Mouse (Mus musculus): ENCODE measurements around the gene Socs1. TPM values are rescaled to one million over a fixed set of nuclear protein-coding genes. Genes with fewer than 3 reads are reported as not detected.

The Socs1 gene
- polyA plus RNA-seq, 1 experiment from 2014 or later = 5.7 TPM

GRCm38 (mm10) chr16:10749824-10750223 lies 35.5 kb downstream of the Socs1 start:
- no peaks in the 10 kb centered on the region for H3K9me3 ChIP-seq (replicated peaks)
- H3K4me1 ChIP-seq = 0 out of 2 replicates have a peak, but pooled peaks cover 8% of the 10 kb centered on the region
- H3K9ac ChIP-seq (replicated peaks) = no peak overlapping the region
- WGBS = 52% methylated on average over 7 of the region's 7 CpGs
- no peak overlapping the region for H3K4me2 ChIP-seq
- no peaks in the 10 kb centered on the region for H3K36me3 ChIP-seq
- H3K27me3 ChIP-seq (replicated peaks) = no peaks in the 10 kb centered on the region
- no peak overlapping the region for H3K4me3 ChIP-seq (replicated peaks)
- no peak overlapping the region for H3K27ac ChIP-seq (replicated peaks)
- ATAC-seq (ENCODE audit: low FRiP score) = 0 out of 2 replicates have a peak, but pooled peaks have one; percentile 24

DNA sequence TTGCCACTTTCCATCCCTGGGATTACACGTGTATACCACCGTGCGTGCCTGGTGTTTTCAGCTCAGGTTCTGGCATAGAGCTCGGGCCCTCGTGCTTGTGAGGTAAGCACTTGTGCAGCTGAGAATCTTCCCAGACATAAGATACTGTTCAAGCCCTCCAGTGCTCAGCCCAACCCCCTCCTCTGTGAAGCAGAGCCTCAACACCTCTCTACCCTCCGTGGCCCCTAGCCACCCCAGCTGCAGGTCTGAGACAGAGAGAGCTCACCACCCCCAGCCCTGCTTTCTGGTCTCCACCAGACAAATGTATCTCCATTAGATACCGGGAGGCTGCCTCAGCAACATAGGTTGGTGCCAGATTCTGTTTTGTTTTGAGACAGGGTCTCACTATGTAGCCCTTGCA lies 36.1 kb downstream of the Socs1 start:
- Histone ChIP-seq H3K27me3 (replicated peaks) (no peaks in the 10 kb centered on the region), H3K4me1 (0 out of 2 replicates have a peak, but pooled peaks cover 8% of the 10 kb centered on the region), H3K4me2 (no peak overlapping the region), H3K9me3 (replicated peaks) (no peaks in the 10 kb centered on the region), H3K36me3 (no peaks in the 10 kb centered on the region), H3K27ac (replicated peaks) (no peak overlapping the region), H3K9ac (replicated peaks) (no peak overlapping the region), H3K4me3 (replicated peaks) (no peak overlapping the region)
- 79% methylated on average over 7 of the region's 7 CpGs for WGBS
- no peak for ATAC-seq (ENCODE audit: low FRiP score)

GRCm38 (mm10) chr16:10741082-10741481 lies 44.3 kb downstream of the Socs1 start:
- Histone ChIP-seq H3K4me3 (replicated peaks) (no peak overlapping the region), H3K36me3 (no peaks in the 10 kb centered on the region), H3K27ac (replicated peaks) (no peak overlapping the region), H3K9ac (replicated peaks) (no peak overlapping the region), H3K4me1 (no peaks in the 10 kb centered on the region), H3K27me3 (replicated peaks) (no peaks in the 10 kb centered on the region), H3K4me2 (no peak overlapping the region), H3K9me3 (replicated peaks) (no peaks in the 10 kb centered on the region)
- WGBS = 100% methylated on average over 2 of the region's 2 CpGs
- no peak for ATAC-seq (ENCODE audit: low FRiP score)

DNA sequence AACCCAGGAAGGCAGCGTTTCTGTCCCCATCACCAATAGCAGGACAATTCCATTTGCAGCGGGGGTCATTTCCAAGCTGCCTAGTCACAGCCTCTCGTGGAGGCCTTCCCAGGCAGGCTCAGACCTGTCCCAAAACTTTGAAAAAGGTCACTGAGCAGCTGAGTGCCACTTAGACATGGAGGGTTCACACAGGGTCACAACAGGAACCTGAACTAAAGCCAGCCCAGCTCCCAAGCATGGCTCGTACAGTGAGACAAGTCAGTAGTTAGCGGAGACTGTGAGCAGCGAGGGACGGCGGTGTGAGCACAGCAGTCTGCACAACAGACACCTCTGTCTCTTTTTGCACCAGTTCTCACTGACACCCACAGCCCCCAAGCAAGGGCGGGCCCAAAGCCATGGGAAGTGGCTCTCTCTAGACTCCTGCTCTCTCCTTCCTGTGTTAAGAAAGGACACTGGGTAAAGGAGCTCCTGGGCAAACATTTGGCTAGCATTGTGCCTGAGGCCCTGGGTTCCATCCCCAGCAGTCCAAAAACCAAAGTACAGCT lies 45.4 kb downstream of the Socs1 start:
- Histone ChIP-seq H3K9ac (replicated peaks) (no peak overlapping the region), H3K27ac (replicated peaks) (no peak overlapping the region), H3K4me1 (no peaks in the 10 kb centered on the region), H3K9me3 (replicated peaks) (no peaks in the 10 kb centered on the region), H3K36me3 (no peaks in the 10 kb centered on the region), H3K27me3 (replicated peaks) (no peaks in the 10 kb centered on the region), H3K4me2 (no peak overlapping the region), H3K4me3 (replicated peaks) (no peak overlapping the region)
- no peak for ATAC-seq (ENCODE audit: low FRiP score)
- 69% methylated on average over 9 of the region's 9 CpGs for WGBS

GRCm38 (mm10) chr16:10738866-10739265 lies 46.5 kb downstream of the Socs1 start:
- Histone ChIP-seq H3K4me2 (no peak overlapping the region), H3K27ac (replicated peaks) (no peak overlapping the region), H3K4me1 (no peaks in the 10 kb centered on the region), H3K36me3 (no peaks in the 10 kb centered on the region), H3K4me3 (replicated peaks) (no peak overlapping the region), H3K9me3 (replicated peaks) (no peaks in the 10 kb centered on the region), H3K9ac (replicated peaks) (no peak overlapping the region), H3K27me3 (replicated peaks) (no peaks in the 10 kb centered on the region)
- 95% methylated on average over 3 of the region's 3 CpGs for WGBS
- ATAC-seq (ENCODE audit: low FRiP score) = no peak

GRCm38 (mm10) chr16:10737571-10737970 lies 47.8 kb downstream of the Socs1 start:
- no peaks in the 10 kb centered on the region for H3K27me3 ChIP-seq (replicated peaks)
- no peak for ATAC-seq (ENCODE audit: low FRiP score)
- no peak overlapping the region for H3K27ac ChIP-seq (replicated peaks)
- H3K9ac ChIP-seq (replicated peaks) = no peak overlapping the region
- 69% methylated on average over 2 of the region's 2 CpGs for WGBS
- H3K4me2 ChIP-seq = no peak overlapping the region
- no peaks in the 10 kb centered on the region for H3K9me3 ChIP-seq (replicated peaks)
- no peak overlapping the region for H3K4me3 ChIP-seq (replicated peaks)
- H3K36me3 ChIP-seq = no peaks in the 10 kb centered on the region
- H3K4me1 ChIP-seq = no peaks in the 10 kb centered on the region

- Histone ChIP-seq H3K36me3 (no peaks in the 10 kb centered on the region), H3K27me3 (replicated peaks) (no peaks in the 10 kb centered on the region), H3K4me1 (no peaks in the 10 kb centered on the region), H3K4me3 (replicated peaks) (no peak overlapping the region), H3K27ac (replicated peaks) (no peak overlapping the region), H3K9ac (replicated peaks) (no peak overlapping the region), H3K4me2 (no peak overlapping the region), H3K9me3 (replicated peaks) (no peaks in the 10 kb centered on the region)
- WGBS = 82% methylated on average over 10 of the region's 10 CpGs
- ATAC-seq (ENCODE audit: low FRiP score) = no peak
These were observed 49.0 kb downstream of the Socs1 start for GRCm38 (mm10) chr16:10736364-10736763.

GRCm38 (mm10) chr16:10735781-10736180 lies 49.6 kb downstream of the Socs1 start:
- Histone ChIP-seq H3K36me3 (no peaks in the 10 kb centered on the region), H3K27me3 (replicated peaks) (no peaks in the 10 kb centered on the region), H3K4me1 (no peaks in the 10 kb centered on the region), H3K9ac (replicated peaks) (no peak overlapping the region), H3K4me2 (no peak overlapping the region), H3K27ac (replicated peaks) (no peak overlapping the region), H3K4me3 (replicated peaks) (no peak overlapping the region), H3K9me3 (replicated peaks) (no peaks in the 10 kb centered on the region)
- WGBS = 76% methylated on average over 2 of the region's 2 CpGs
- no peak for ATAC-seq (ENCODE audit: low FRiP score)

GRCm38 (mm10) chr16:10732421-10732820 lies 52.9 kb downstream of the Socs1 start:
- Histone ChIP-seq H3K4me2 (no peak overlapping the region), H3K4me1 (peaks cover 12% of the 10 kb centered on the region; the same call in 1 of the 2 replicates), H3K9ac (replicated peaks) (no peak overlapping the region), H3K27ac (replicated peaks) (no peak overlapping the region), H3K4me3 (replicated peaks) (no peak overlapping the region), H3K27me3 (replicated peaks) (no peaks in the 10 kb centered on the region), H3K36me3 (no peaks in the 10 kb centered on the region), H3K9me3 (replicated peaks) (no peaks in the 10 kb centered on the region)
- ATAC-seq (ENCODE audit: low FRiP score) = no peak
- WGBS = 84% methylated on average over 5 of the region's 5 CpGs

Other genes with a start within 250 kb of the Socs1 start
- 17.4 and 18.3 TPM in 2 replicates for gene Dexi, start 242.5 kb downstream of the Socs1 start, polyA plus RNA-seq (2015; fragmentation: Nextera tagmentation; extraction: Ambion mirVana)
- 62.6 and 71.6 TPM in 2 replicates for gene Clec16a, start 240.2 kb downstream of the Socs1 start, polyA plus RNA-seq (2015; fragmentation: Nextera tagmentation; extraction: Ambion mirVana)
- gene Tnp2, start 3.1 kb upstream of the Socs1 start, polyA plus RNA-seq (2015; fragmentation: Nextera tagmentation; extraction: Ambion mirVana) = not detected in 2 replicates
- not detected in 2 replicates for gene Prm3, start 5.4 kb upstream of the Socs1 start, polyA plus RNA-seq (2015; fragmentation: Nextera tagmentation; extraction: Ambion mirVana)
- not detected in 2 replicates for gene Prm2, start 10.6 kb upstream of the Socs1 start, polyA plus RNA-seq (2015; fragmentation: Nextera tagmentation; extraction: Ambion mirVana)
- gene Prm1, start 20.3 kb upstream of the Socs1 start, polyA plus RNA-seq (2015; fragmentation: Nextera tagmentation; extraction: Ambion mirVana) = 0.50 and 0.89 TPM in 2 replicates
- not detected in 2 replicates for gene Gm11172, start 27.4 kb upstream of the Socs1 start, polyA plus RNA-seq (2015; fragmentation: Nextera tagmentation; extraction: Ambion mirVana)
- gene Rmi2, start 49.5 kb upstream of the Socs1 start, polyA plus RNA-seq (2015; fragmentation: Nextera tagmentation; extraction: Ambion mirVana) = 0.37 and 1.7 TPM in 2 replicates